Mouse (Mus musculus) frontal cortex, postnatal 10 days (tissue): ENCODE data around the gene Ahdc1.
A peak's percentile ranks its signal among the peaks of the same experiment; 100 is the strongest.

ENCODE experiments used
- DNase-seq, 2 experiments: peaks; one replicate each; pipeline ENCODE4 v3.0.0; 2022; ENCODE audit warnings: low spot score in 2 of 2, mixed read lengths in 1 of 2

Gene Ahdc1

DNA sequence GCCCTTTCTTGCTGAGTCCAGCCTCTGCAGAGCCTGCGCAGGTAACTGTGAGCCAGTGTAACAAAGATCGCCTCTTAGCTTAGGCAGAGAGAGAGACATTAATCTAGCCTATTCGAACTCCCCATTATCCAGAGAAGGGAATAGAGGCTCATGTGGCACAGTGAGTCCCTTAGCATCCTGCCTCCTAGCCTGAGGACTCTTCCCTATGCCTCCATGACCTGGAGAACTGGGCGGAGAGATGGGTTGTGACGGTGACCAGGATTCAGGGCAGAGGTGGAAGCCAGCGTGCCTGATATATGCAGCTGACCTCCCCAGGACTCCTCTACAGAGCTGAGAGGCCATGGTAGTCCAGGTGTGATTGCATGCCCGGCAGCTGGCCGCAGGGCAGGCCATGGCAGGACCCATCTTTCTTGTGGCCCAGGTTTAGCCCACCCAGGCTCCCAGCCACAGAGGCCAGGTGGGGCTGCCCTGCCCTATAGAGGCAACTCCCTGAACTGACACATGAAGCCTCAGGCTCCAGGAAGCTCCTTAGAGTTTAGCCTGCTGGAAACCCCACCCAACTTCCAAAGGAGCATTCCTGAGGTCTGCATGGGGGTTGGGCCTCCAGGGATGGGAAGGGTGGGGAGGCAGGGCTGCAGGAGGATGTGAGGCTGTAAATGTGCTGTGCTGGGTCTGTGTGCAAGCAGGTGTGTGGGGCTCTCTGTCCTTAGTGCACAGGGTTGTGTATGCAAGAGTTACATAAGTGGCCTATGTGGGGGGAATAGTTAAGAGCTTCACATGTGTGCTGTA lies 44.3 kb downstream of the Ahdc1 start:
- DNase-seq = no peak

DNA sequence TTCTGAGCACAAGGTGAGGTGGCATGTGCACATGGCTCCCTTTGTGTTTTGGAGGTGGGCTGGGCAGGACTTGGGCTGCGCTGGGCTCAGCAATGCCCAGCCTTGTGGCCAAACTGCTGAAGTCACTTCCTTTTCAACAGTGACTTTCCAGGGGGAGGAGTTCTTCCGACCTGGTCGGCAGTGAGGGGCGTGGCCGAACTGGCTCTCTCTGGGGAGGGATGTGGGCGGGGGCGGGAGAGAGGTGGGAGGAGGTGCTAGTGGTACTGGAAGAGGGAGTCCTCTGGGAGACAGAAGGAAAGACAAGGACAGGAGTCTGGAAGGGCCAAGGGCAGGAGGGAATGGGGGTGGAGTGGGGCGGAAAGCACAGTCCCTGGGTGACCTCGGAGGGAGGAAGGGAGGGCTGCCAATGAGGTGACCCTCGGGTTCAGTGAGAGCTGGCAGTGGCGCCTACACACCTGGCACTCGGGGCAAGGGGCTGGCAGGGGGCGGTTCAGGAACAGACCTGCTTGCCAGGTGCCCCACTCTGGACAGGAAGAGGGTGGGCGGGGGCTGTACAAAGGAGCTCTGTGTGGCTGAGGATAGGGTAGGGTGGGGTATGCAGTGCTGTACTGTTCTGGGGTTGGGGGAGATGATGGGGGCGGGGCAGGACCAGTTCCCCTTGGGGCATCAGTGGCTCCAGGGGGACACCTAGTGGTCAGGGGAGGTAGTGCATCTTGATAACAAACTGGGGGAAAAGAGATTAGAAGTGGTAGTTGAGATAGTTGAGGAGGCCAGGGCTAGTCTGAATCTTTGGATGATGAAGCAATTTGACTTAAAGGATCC lies 45.2 kb downstream of the Ahdc1 start:
- peak; percentile 54 to 68 for DNase-seq

DNA sequence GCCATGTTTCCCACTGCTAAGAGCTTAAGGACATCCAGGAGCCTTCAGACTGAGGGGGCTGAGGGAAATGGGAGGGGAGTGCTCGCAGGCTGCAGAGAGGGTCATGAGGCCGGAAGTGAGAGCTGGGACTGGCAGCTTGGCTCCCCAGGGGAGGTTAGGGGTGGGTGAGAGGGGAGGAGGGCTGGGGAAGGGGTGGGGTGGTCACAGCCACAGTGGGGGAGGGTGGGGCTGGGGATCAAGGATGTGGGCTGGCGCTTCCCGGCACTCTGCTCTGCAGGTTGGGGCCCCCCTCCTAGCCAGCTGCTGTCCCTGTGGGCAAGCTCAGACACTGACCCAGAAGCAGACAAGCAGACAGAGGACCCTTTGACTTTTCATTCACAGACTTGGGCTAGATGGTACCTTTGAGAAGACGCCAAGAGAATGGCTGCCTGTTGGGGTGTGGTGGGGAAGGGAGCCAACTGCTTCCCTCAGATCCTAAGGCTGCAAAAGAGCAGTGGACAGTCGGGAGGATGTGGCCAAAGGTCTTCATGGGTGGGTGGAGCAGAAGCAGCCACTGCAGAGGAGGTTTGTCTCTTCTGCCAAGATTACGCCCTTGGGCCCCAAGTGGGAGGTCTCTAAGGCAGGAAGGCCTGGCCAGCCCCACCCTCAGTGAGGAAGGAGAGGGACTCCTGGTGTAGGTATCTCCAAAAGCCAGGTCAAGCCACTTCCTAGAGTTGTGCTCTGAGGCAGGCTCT lies 46.5 kb downstream of the Ahdc1 start:
- DNase-seq = no peak

DNA sequence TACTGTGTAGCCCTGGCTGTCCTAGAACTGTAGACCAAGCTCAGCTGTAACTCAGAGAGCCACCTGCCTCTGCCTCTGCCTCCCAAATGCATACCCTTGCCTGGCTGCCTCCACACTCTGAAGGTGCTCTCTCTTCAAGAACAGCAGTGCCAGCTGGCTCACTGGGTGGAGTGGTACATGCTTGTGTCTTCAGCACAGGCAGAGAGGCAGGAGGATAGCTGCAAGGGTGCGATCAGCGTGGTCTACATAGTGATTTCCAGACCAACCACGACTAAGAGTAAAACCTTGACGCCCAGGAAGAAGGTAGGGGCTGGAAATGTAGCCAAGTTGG lies 47.0 kb downstream of the Ahdc1 start:
- DNase-seq = no peak

DNA sequence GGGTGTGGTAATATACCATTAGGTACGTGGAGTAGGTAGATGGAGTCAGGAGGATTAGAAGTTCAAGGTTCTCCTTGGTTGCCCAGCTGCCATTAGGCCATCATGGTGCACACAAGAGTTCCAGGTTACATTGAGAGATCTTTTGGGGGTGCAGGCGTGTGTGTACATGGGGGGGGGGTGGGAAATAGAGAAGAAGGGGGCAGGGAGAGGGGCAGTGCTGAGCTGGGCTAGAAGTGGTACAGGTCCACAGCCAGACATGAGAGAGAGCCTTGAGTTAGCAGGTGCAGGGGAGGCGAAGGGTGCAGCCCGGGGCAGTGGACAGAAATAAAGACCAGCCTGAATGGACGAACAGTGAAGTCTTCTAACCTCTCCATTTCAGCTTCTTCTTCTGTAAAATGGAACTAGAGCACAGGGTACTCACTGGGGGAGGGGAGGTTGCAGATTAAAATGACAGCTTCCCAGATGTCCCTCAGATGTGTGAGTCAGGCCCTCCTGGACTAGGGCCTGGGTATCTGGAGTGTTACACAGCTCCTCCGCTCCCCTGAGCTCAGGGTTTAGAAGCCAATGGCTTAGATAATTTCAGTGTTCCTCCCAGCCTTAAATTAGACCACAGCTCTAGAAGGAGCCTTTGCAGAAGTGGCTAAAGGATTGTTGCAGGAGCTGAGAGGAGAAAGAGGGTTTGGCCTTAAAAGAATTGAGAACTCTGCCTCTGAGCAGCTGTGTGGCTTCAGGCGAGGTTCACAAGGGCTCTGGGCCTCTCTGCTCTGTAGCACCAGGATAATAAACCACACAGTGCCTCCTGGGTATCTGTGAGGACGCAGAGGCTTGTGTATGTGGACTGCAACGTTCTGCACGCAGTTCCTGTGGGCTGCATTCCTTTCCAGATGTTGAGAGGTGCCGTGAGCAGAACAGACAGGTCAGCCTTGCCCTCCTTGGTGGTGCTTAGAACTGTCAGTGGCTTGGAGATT lies 47.7 kb downstream of the Ahdc1 start:
- DNase-seq = no peak

DNA sequence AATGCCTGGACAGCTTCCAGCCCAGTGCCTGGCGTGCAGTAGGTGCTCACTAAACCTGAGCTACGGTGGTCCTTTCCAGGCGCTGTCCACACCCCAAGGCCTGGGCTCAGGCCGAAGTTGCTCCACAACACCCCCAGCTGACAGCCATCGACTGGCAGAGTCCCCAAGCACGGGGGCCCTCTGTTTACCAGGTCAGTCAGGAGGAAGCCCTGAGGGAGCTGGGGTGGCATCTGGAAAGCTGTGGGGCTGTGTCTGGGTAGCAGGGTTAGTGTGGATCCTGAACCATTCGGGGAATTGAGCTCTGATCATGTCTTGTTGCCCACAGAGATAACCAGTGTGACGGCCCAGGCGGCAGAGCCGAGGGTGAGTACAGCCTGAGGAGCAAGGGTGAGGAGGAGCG lies 49.6 kb downstream of the Ahdc1 start:
- DNase-seq = no peak

DNA sequence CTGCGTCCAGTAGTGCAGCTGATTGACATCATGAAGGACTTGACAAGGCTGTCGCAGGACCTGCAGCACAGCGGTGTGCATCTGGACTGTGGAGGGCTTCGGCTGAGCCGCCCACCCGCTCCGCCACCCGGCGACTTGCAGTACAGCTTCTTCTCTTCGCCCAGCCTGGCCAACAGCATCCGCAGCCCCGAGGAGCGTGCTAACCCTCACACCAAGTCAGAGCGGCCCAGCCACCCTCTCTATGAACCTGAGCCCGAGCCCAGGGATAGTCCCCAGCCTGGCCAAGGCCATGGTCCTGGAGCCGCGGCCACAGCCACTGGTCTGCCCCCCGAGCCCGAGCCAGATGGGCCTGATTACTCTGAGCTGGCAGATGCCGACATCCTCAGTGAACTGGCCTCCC lies 50.7 kb downstream of the Ahdc1 start:
- no peak for DNase-seq

DNA sequence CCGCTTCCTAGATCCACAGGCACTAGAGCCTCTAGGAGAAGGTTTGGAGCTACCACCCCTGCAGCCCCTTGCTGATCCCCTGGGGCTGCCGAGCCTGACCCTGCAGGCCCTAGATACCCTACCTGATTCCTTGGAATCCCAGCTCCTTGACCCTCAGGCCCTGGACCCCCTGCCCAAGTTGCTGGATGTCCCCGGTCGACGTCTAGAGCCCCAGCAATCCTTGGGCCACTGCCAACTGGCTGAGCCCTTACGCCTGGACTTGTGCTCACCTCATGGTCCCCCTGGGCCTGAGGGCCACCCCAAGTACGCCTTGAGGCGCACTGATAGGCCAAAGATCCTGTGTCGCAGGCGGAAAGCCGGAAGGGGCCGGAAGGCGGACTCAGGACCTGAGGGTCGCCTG lies 51.2 kb downstream of the Ahdc1 start:
- no peak for DNase-seq

DNA sequence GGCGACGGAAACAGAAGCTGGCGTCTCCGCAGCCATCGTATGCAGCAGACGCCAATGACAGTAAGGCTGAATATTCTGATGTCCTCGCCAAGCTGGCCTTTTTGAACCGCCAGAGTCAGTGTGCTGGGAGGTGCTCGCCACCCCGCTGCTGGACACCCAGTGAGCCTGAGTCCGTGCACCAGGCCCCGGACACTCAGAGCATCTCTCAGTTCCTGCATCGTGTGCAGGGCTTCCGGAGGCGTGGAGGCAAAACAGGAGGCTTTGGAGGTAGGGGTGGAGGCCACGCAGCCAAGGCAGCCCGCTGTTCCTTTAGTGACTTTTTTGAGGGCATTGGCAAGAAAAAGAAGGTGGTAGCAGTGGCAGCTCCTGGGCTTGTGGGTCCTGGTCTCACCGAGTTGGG lies 52.1 kb downstream of the Ahdc1 start:
- no peak for DNase-seq

DNA sequence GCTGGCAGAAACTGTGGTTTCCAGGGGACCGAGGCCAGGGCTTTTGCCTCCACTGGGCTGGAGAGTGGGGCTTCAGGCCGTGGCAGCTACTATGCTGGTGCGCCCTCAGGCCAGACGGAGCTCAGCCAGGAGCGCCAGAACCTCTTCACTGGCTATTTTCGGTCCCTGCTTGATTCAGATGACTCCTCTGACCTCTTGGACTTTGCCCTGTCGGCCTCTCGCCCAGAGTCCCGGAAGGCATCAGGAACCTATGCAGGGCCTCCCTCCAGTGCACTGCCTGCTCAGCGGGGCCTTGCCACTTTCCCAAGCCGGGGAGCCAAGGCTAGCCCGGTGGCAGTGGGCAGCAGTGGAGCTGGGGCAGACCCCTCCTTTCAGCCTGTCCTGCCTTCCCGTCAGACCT lies 52.7 kb downstream of the Ahdc1 start:
- DNase-seq = no peak

DNA sequence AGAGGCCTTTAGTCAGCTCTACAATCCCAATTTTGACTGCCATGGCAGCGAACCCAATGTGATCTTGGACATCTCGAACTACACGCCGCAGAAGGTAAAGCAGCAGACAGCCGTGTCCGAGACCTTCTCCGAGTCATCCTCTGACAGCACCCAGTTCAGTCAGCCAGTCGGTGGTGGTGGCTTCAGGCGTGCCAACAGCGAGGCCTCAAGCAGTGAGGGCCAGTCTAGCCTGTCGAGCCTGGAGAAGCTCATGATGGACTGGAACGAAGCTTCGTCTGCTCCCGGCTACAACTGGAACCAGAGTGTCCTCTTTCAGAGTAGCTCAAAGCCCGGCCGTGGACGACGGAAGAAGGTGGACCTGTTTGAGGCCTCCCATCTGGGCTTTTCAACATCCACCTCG lies 53.7 kb downstream of the Ahdc1 start:
- no peak for DNase-seq

DNA sequence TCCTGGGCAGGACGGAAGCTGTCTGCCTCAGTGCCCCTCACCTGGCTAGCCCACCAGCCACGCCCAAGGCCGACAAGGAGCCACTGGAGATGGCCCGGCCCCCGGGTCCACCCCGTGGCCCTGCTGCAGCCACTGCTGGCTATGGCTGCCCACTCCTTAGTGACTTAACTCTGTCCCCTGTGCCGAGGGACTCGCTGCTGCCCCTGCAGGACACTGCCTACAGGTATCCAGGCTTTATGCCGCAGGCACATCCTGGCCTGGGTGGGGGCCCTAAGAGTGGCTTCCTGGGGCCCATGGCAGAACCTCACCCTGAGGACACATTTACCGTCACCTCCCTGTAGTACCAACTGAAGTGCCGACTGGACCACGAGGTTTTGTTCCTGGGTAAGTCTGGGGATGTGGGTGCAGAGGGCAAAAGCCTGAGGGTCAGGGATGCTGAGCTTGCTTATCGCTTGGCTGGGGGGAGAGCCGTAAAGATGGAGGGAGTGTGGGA lies 54.9 kb downstream of the Ahdc1 start:
- DNase-seq = no peak

DNA sequence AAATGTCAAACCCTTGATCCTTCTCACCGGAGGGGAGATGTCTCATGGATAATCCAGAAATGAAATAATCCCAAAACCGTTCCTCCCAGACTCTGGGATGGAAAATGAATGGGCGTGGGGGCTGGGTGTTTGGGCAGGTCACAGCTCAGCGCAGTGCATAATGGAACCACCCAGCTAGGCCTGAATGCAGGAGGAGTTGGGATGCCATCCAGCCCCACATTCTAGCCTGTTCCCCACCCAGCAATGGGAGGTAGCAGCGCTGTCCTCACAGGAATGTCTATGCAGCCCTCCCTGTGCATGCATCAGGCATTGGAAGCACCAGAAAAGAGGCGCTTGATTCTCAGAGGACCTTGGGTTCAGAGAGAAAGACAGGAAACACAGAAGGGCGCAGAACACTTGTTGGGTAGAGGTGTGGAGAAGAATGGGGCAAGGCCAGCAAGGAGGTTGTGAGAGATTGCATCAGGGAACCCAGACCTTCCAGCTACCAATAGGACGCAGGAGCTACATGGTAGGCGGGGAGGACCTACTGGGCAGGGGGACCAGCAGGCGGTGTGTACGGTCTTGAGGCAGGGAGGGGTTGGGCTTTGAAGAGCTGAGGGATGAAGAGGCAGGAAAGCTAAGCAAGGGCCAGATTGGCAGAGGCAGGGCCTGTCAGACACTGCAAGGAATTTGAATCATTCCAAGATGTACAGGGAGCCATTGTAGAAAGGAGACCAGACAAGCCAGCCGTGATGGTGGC lies 57.5 kb downstream of the Ahdc1 start:
- no peak for DNase-seq

DNA sequence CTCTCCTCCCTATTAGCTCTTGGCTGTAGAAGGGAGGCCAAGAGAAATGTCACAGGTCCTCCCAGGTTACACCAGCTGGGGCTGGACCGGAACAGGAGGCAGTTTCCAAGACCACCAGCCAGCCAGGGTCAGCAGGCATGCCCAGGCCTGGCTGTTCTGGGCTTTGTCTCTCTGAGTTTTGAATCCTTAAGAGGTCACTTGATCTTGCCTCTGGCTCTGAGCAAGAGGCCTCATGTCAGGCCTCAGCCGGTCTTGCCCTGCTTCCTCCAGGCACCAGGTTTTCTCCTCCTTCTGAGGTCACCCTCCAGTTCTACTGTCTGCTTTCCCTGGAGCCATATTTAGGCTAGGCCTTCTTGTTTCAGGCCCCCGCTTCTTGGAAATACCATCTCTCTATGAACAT lies 59.3 kb downstream of the Ahdc1 start:
- DNase-seq = no peak

DNA sequence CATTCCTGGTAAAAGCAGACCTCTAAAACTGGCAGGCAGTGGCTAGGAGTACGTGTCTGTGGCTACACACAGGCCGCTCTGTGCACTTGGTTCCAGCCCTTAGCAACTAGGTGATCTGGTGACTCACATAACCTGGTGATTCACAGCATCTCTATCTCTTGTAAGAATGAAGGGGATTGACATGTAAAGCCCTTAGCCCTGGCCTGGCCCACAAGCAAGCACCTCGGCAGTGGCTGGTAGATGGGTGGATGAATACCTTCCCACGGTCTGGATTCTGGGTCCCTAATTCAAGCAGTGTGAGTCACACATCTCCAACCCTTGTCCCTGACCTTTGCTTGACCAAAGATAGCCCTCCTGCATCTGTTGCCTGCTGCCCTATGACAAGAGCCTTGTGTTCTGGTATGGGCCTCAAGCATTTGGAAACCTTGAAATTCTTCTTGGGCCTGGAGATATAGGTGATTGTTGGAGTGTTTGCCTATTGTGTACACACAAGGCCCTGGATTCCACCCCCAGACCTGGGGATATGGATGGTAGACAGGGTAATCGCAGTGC lies 59.8 kb downstream of the Ahdc1 start:
- DNase-seq = no peak

DNA sequence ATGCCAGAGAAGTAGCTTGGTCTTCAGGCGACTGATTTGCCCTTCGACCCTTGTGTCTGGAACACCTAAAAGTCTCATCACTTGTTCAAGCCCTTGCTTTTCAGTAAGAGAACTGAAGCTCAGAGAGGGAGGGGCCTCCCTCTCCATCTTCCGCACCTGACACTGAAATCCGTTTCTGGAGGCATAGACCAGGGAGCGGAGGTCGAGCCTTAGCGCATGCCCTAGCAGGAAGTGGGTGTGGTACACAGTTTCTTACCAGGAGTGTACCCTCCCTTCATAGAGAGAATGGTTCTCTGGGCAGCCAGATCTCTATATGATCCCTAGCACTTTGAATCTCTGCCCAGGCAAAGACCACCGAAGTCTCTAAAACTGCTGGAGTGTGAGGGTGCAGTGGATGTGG lies 62.1 kb downstream of the Ahdc1 start:
- DNase-seq = no peak

DNA sequence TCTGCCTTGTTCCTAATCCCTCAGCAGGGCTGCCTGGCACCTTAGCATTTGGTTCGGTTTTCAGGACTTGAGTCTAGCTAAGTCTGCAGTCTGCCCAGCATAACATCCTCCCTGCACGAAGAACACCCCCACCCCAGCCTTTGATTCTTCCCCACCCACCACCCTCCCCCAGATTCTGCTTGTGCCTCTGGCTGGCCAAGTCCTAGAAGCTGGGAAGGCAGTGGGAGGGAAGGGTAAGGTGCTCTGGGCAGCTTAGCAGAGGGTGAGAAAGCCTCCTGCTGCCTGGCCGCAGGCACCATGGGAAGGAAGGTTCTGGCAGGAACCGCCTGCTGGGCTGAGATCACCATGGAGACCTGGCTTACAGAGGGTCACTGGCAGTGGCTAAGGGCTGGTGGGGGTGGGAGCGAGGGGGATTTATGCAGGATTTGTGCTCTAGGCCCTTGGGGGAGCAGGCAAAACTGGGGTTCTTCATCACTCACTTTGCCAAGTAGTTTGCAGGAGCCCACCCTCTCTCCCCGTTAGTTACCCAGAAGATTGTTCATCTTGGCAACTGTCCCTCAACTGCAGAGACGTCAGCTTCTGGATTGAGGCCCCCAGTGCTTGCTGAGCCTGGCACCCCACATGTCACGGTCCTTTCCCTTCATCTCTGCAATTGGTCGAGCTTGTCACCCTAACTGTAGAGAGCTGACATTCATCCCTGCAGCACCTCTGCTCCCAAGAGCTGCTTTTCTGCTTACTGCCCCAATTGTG lies 63.2 kb downstream of the Ahdc1 start:
- DNase-seq = peak in 1 of 2 experiments; percentile 55

DNA sequence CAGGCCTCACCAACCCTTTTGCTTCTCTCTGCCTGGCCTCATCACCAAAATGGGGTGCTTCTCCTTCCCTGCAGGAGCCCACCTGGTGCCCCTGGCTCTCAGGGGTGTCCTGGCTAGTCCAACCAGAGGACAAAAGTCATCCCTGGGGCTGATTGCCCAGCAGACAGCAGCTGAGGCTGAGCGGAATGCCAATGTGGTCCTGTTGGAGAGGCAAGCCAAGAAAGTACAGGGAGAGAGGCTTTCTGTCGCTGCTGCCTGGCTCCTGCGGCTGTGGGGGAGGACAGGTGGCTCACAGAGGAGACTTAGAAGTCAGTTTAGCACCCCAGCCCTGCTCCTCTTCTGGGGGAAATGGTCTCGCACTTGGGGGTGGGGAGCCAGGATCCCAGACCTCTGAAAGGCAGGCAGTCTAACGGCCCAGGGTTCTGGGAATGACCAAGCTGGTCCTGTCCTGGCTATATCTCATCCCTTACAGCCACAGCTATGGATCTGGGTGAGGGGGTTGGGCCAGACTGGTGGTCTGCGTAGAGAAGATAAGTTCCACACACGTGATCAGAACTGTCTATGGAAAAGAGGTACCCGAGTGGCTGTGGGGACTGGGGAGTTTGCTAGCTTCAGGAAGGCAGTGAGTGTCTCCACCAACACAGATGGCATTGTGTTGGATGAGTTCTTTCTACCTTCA lies 64.0 kb downstream of the Ahdc1 start:
- DNase-seq = no peak

DNA sequence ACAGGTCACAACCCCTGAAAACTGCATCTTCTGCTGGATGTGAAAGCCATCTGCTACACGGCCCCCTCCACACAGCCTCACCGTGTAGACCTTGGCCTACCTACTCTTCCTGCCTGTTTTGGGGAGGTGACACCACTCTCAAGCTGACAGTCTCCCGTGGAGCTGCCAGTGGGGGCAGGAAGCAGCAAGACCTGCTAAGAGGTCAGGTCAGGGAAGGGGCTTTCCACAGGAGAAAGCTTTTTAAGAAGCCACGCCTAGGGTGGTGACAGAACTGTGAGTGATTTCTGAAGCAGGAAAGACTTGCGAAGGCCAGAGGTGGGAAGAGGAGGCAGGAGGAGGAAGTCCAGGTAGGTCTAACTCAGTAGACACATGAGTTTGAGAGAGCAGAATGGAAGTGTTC lies 67.9 kb downstream of the Ahdc1 start:
- DNase-seq = no peak
